Mouse (Mus musculus): Measurements from ENCODE around the gene Map4k5. TPM values are rescaled to one million over a fixed set of nuclear protein-coding genes. Genes with fewer than 3 reads are reported as not detected.

Gene Map4k5
- total RNA-seq, 4 experiments from 2014 or later = 42.6 to 49.5 (median 48.4) TPM

DNA sequence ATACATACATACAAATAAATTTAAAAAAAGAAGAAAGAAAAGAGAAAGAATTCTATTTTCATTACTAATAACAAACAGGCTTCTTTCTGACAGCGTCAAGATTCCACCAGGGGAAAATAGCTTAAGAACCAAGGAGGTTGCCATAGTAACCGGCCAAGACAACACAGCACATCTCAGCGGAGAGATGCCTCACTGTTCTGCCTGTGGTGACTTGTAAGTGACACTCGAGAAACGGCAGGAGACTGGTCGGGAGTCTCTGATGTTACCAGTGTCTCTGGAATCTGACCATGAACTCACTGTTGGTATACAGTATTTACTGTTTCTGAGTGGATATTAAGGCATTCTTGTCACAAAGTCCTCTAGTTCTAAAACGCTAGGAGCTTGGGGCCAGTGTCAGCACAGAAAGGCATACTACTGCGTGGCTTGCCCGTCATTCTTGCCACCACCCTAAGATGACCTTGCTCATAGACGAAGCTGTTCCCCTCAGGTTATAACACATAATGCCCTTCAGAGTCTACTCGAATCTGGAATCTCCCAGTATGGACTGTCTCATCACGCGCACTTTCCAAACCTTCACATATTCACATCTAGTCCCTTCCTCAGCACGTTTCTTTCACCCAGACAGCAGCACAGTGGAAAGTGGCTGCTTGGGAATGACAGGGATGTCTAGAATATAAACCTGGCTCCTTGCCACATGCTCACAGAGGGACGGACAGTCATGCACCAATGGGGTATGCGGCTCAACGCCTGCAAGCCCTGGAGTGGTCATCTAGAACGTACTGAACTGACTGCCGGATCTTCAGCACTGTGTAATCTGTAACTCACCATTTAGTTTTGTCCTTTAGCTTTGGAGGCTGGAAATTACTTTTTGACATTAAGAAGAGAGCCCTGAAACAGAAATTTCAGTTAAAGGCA, 49.2 kb downstream of the Map4k5 start:
- DNase-seq (ENCODE audit: low spot score in 2 of 2) = no peak

DNA sequence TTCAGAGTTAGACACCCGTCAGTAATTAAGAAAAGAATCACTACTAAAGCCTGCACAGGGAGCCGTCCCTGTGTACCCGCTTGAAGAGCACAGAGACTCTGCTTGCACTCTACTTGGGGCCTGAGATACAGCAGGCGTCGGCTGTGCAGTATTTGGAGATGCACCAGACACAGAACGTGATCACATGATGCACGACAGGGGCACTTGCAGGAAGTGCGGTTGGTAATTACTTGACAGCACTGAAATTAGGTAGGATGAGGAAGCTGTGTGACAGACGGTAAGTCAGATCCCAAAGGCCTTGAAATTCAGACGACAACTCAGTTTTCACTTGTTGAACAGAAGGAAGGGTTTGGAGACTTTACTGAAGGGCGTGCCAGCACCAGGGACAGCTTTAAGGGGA, 54.6 kb downstream of the Map4k5 start:
- DNase-seq (ENCODE audit: low spot score in 2 of 2) = no peak

DNA sequence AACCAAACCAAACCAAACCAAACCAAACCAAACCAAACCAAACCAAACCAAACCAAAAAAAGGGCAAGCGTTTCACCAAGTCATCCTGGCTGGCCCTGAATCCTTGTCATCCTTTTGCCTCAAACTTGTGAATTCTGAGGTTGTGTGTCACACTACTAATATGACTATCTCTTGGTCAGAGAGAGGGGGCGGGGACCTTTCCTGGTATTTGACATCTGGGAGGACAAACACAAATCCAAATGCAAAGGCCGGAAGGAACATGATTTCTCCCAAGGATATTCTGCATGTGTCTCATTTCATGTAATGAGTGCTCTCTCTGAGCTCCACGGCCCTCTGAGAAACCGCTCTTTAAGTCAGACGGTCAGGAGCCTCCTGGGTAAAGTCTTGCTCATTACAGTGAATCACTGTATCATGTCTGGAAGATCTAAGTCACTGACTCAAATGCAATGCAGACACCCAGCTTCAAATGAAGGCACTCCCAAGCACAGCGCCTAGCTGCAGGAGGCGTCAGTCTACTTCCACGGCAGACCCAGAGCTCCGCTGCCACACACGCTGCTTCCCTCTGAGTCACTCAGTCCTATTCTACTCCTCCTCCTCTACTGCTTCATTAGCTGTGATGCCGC, 58.9 kb downstream of the Map4k5 start:
- DNase-seq (ENCODE audit: low spot score in 2 of 2) = peak in 1 of 2 experiments; percentile 24

DNA sequence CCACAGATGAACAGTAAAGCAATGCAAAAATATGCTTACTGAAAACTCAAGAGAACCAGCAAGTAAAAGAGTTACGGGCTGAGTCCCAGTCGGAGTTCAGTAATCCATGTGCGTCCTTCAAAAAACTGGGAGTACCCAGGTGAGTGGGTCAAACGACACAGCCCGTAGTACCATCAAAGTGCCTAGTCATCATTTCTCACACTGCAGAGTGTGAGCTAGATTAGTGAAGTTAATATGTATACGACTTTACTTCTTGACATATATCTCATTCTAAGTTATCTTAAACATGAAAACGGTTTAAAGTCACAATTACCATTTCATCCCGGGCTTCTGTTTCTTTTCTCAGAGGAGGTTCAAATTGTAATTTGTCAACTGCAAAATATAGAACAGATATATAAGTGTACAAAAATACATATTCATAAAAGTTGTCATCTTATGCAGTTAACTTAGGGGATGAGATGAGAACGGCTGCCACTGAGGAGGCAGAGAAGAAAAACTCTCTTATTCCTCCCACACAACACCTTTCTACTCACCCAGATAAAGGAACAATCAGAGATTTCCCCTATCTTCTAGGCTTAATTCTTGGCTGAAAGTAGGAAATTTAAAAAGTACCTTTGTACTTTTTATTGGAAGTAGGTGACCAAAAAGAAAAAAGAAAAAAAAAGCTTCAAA, 61.6 kb downstream of the Map4k5 start:
- DNase-seq (ENCODE audit: low spot score in 2 of 2) = no peak

DNA sequence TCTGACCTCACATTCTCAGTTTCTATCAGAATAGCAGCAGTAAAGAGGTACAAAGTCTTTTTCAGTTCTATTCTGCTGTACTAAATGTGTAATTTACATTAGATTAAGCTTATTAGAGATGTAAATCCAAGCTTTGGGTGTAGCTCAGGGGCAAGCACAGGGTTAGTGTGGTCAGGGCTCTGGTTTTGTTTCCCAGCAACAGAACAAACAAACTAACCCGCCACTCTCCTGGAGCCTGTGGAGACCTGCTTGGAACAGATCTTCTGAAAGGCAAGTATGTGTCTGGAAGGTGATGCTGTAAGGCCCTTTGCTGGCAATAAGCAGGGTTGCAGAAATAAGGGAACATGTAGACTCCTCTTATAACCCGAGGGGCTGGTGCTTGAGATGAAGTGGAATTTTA, 64.8 kb downstream of the Map4k5 start:
- DNase-seq (ENCODE audit: low spot score in 2 of 2) = no peak

DNA sequence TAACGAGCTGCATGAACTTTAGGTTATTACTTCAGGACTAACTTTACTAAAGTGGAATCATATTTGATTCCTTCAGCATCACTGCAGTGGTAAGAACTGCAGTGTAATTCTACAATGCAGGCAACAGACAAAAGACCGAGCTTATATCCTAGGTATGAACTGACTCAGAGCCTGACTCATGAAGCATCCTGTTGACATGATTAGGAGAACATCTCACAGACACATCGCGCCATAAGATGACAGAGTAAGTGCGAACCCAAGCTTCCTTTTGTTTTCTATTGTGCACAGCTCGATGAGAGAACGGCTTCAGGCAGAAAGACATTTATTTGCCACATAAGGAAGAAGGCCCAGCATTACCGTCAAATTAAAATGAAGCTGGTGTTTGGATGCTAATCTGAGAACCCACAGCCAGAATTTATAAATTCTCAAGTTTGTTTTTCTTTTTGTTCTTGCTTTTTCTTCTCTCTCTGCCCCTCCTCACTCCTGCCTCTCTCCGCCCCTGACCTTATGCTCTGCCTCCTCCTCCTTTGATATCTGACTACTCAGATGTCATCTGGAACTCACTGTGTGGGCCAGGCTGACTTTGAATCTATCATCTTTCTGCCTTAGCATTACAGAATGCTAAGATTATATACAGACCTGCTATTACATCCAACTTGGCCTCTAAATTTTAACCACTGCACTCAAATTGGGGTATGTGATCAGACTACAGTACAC, 68.0 kb downstream of the Map4k5 start:
- DNase-seq (ENCODE audit: low spot score in 2 of 2) = no peak

DNA sequence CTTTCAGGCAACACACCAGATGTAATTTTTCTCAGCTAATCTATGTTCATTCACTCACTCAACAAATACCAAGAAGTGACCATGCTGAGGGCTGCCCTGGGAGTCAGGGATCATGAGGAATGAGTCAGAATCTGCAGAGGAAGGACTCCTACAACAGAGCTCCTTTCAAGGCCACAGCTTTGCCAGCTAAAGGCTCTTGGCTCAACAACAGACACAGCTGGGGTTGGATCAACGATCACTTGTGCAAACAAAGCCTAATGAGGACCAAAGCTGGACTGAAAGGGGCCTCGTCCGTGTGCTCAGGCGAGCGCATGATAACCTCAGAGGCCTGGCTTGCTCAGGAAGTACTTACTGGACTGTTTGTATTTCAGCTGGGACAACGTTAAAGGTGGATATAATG, 78.7 kb downstream of the Map4k5 start:
- DNase-seq (ENCODE audit: low spot score in 2 of 2) = no peak

DNA sequence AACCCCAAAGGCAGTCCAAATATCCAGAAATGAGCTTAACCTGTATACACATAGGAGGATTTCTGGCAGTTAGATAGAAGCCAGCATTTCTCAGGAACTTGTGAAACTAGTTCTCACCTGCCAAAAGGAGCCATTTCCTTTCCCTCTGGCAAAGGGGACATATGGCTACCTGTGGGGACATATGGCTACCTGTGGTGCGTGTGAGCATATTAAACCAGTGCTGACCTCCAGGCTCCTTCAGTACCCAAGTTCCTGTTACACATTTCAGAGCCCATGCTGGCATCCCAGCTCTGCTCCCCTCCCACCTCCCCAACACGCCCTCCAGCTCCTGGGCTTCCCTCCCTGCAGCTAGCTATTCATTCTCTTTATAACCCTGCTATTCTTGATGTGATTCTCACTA, 79.4 kb downstream of the Map4k5 start:
- DNase-seq (ENCODE audit: low spot score in 2 of 2) = no peak

DNA sequence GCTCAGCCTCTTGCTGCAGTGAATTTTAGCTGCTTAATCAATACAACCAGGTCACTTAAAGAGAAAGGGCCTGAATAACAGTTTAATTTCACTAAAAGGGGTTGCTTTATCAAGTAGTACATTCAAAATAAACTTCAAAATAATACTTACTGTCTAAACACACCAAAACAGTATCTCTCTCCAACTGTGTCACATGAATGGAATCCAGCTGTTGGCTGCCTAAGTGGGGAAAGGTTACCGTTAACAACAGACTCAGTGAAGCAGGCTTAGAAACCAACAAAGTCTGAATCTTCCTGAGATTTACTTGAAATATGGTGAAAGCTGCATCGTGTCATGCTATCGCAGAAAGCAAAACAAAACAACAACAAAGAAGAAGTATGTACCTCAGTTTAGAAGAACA, 80.0 kb downstream of the Map4k5 start:
- DNase-seq (ENCODE audit: low spot score in 2 of 2) = no peak

DNA sequence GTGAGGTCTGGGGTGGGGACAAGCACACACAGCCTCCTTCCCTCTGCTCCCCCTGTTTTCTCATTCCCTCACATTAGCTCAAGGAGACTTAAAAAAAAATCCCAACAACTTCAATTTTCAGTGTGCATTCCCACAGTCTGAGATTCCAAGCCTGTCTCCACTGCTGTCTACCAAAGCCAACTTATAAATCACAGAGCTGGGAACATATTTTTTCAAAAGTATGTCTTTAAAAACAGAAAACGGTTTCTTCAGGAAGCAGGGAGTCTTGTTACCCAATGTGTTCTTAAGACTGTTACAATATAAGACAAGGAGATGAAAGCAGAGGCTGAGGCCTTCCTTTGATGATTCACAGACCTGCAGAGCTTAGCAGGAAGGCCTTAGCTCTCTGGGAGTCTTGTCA, 81.0 kb downstream of the Map4k5 start:
- no peak for DNase-seq (ENCODE audit: low spot score in 2 of 2)

DNA sequence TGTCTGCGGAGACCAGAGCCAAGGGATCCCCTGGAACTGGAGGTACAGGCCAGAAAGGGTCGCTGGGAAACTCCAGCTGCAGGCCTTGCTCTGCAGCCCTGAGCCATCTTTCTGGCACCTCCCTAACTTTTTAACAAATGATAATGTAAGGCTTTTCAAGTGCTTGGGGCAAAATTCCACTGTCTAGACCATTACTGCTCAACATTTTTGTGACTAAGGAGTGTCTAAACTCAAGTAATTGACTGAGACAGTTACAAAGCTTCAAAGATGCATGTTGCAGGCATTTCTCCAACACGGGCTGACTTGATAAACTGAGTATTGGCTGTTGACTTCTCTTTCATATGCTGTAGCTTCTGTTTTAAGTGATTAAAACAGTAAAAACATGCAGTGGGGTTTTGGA, 83.6 kb downstream of the Map4k5 start:
- DNase-seq (ENCODE audit: low spot score in 2 of 2) = no peak

DNA sequence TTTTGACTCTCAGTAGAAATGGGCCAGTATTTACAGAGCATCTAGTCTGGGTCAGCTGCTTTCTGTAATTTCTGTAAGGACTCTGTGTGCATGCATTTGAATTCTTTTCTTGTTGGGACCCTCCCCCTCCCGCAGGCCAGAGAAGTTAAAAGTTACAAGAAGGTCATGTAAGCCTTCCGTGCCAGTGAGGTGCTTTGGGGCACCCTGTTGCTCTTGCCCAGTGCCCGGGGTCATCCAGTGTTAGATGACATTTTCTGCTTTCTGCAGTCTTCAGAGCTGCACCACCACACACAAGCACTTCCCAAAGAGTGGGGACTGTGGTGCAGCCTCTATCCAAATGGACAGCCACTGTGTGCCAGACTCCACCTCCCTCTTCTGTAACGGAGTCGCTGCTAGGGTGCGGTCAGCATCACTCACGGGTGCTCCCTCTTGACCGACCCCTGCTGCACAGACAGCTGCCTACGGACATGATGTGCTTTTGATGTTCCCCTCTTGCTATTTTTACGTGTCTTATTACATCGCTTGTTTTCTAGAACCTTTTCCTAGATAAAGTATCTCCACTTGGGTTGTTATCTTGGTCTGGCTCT, 85.5 kb downstream of the Map4k5 start:
- no peak for DNase-seq (ENCODE audit: low spot score in 2 of 2)

DNA sequence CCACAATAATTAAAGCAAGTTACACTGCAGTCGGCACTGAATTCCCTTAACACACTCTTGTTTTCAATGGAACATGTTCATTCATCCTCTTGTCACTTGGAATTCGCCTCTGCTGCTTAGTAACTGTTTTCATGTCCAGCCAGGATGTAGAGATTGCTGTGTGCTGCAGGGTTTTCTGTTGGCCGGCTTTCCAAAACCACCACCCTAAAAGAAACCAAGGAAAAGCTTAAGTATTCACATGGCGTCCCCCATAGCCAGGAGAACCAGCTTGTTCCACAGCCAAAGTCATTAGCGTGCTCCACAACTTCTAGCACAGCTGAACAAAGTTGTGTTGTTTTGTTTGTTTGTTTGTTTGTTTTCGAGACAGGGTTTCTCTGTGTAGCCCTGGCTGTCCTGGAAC, 87.9 kb downstream of the Map4k5 start:
- DNase-seq (ENCODE audit: low spot score in 2 of 2) = no peak

DNA sequence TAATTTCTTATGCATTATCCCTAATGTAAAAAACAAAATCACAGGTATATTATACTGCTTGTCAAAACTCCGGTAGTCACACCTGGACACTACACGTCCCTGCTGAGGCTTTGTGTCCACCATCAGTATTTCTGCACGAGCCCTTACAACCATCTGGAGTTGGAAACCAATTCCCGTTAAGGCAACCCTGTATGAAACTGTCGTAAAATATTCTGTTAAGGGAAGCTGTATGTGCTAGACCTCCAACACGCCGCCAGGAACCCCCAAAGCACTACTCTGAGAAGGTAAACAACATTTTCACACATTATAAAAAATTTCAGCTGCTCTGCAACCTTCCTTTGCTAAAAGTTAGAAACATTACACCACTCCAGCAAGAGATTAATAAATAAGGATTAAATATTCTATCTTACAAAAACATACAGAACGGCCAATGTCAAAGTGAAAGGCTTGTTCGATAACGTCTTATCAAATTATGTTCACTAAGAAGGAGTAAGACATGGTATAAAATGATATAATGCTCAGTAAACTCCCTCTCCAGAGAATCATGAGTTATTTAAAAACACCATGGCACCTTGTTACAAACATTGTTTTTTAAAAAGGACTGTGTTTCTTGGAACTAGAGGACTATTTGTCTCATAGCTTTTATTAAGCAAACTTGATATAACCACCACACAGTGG, 88.5 kb downstream of the Map4k5 start:
- DNase-seq (ENCODE audit: low spot score in 2 of 2) = no peak

DNA sequence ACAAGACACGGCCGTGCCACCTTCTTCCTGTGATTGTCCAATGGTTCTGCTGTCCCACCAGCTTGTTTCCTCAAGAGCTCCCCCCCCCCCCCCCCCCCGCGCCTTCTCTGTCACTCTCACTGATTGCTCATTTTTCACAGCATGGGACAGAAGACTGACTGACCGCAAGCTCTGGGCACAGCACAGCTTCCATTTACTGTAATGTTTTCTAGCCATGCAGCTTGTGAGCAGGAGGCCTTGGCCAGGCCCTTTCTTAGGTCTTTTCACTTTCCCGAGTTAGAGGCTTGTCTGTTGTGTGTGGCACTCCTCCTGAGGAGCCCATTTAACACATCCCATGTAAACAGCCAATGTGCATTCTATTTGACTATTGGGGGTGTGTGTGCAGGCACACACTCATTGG, 89.8 kb downstream of the Map4k5 start:
- DNase-seq (ENCODE audit: low spot score in 2 of 2) = no peak

DNA sequence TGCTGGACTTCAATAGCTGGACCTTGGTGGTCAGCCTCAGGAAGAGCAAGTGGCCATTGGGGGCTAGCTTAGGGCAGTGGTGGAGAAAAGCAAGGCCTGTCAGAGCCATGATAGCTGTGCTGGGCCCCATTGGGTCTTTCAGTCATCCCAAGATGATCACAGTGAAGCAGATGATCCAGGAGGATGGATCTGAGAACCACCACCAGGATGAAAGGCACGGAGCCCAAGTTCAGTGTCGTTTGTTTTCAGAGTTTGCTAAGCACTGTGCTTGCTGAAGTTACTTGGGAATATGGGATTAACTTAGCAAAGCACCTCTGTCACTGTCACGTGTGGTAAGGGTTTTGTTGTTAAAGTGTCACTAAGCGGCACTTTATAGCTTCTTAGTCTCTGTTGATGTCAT, 92.4 kb downstream of the Map4k5 start:
- no peak for DNase-seq (ENCODE audit: low spot score in 2 of 2)

DNA sequence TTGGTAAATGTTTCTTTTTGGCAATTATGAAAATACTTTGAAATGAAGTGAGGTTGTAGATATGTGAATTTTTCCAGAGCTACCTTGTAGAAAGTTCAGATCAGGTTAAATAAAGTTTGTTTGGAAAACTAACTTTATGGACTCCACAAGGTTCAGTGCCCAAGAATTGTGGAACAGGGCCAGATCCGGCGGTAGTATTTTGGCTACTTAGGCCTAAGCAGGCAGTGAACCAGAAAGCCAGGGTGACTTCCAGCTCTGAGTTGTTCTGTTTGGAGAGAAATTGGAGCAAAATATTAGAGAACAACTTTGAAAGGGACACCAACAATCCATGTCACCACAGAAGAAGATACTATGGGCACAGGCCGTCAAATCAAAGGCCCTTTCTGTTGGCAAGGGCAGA, 96.7 kb downstream of the Map4k5 start:
- DNase-seq (ENCODE audit: low spot score in 2 of 2) = no peak

DNA sequence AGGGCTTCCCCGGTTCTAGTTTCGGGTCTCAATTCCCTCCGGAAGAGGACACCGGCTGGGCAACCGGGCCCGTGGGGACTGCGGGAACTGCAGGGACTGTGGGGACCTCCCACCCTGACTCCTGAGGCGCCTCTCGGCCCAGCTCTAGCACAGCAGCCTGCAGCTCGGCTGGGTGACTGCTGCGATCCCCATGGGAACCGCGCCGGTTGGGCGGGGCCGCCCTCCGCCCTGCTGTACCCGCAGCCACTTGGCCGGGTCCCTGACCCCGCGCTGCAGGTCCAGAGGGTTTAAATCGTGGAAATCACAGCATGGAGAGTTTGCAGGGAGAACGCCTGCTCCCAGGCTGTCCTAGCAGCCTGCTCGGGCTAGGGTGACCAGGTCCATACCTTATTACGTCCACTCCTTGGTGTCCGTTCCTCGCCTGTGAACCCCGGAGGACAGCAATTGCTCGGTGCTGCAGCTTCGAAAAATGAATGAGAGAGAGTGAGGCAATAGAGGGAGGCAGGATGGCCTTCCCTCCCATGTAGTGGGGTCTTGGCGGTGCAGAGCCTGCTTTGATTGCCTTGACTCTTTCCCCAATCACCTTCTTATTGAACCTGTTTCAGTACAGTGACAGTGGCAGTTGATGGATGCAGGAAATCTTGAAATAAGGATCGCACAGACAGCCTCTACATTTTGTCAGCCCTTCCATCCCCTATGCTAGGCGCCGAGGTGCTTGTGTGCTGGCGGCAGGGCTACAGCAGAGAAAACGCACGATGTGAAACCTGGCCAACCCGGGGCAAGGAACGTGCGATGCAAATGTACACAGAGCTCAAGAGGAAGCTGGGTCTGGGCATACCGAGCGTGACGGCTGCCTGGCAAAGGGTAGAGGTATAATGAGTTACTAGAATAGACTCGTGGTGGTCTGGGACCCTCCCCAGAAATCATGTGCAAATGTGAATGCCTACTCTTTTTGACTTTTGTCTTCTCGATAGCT, 102.2 kb downstream of the Map4k5 start, which contains the start of gene Cdkl1:
Gene Cdkl1, minus strand, starts transcription at position 738 of the 976 bp plus-strand sequence.
- DNase-seq (ENCODE audit: low spot score in 2 of 2) = peak; percentile 37 to 62

DNA sequence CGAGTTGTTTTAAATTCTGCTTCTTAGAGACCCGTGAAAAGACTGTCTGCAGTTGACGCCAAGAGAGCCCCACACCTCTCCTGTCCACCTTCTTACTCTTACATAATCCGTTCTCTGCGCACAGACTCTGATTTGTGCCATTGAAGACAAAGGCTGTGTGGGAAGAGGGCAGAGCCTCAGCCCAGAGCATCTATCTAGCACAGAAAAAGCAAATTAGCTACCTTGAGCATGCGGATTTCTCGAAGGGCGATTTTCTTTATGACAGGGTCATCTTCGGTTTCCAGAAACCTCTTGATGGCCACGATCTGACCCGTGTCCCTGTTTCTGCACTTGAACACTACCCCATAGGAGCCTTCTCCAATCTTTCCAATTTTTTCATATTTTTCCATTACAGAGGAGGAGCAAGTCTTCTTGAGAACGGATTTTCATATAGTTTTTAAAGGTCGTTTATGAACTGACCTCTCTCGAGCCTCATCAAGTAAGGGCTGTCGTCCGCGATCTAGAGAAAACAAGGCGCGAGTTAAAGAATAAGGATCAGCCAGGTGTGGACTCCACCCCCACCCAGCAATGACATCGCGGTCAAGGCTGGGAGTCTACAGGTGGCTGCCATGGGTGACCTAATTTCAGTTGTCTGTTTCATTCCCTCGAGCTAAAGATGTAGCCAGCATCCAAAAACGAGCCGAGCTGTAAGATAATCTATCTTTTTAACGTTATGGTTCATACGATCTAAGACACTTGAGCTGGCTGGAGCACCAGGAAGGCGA, 103.1 kb downstream of the Map4k5 start:
- peak; percentile 20 to 25 for DNase-seq (ENCODE audit: low spot score in 2 of 2)

Measured in layer of hippocampus, adult 8-10 months (tissue).